Mouse (Mus musculus): ENCODE results near the gene Eif4ebp2.

Eif4ebp2 gene

GRCm38 (mm10) chr10:61452645-61453044, at the start of gene Eif4ebp2:
TSS of gene Eif4ebp2 (minus strand) at chr10:61452661.
- DNase-seq = peak; percentile 100

GRCm38 (mm10) chr10:61500756-61501155, 48.3 kb upstream of the Eif4ebp2 start:
- DNase-seq = no peak

GRCm38 (mm10) chr10:61499505-61500466, 47.3 kb upstream of the Eif4ebp2 start:
- DNase-seq = no peak

GRCm38 (mm10) chr10:61496231-61496630, 43.8 kb upstream of the Eif4ebp2 start:
- DNase-seq = no peak

GRCm38 (mm10) chr10:61495461-61495860, 43.0 kb upstream of the Eif4ebp2 start:
- no peak for DNase-seq

- peak; percentile 74 for DNase-seq
Observed at GRCm38 (mm10) chr10:61492040-61492439, 39.6 kb upstream of the Eif4ebp2 start.

GRCm38 (mm10) chr10:61491573-61491972, 39.1 kb upstream of the Eif4ebp2 start:
- DNase-seq = no peak

- DNase-seq = no peak
Observed at GRCm38 (mm10) chr10:61488522-61489110, 36.2 kb upstream of the Eif4ebp2 start.

- DNase-seq = no peak
Observed at GRCm38 (mm10) chr10:61486551-61487339, 34.3 kb upstream of the Eif4ebp2 start.

GRCm38 (mm10) chr10:61484801-61485200, 32.3 kb upstream of the Eif4ebp2 start:
- no peak for DNase-seq

- no peak for DNase-seq
Observed at GRCm38 (mm10) chr10:61482771-61483170, 30.3 kb upstream of the Eif4ebp2 start.

GRCm38 (mm10) chr10:61480488-61480887, 28.0 kb upstream of the Eif4ebp2 start:
- no peak for DNase-seq

GRCm38 (mm10) chr10:61479927-61480326, 27.5 kb upstream of the Eif4ebp2 start:
- DNase-seq = no peak

GRCm38 (mm10) chr10:61479461-61479860, 27.0 kb upstream of the Eif4ebp2 start:
- no peak for DNase-seq

- DNase-seq = peak; percentile 7
Observed at GRCm38 (mm10) chr10:61476440-61477165, 24.1 kb upstream of the Eif4ebp2 start.

GRCm38 (mm10) chr10:61475594-61476439, 23.4 kb upstream of the Eif4ebp2 start, which contains the start of gene Lrrc20:
TSS of gene Lrrc20 (plus strand) at chr10:61475801.
- DNase-seq = peak; percentile 95

- DNase-seq = no peak
Observed at GRCm38 (mm10) chr10:61474344-61474743, 21.9 kb upstream of the Eif4ebp2 start.

GRCm38 (mm10) chr10:61473640-61474039, 21.2 kb upstream of the Eif4ebp2 start:
- no peak for DNase-seq

- DNase-seq = no peak
Observed at GRCm38 (mm10) chr10:61468900-61469299, 16.4 kb upstream of the Eif4ebp2 start.

GRCm38 (mm10) chr10:61466873-61467272, 14.4 kb upstream of the Eif4ebp2 start:
- DNase-seq = no peak

GRCm38 (mm10) chr10:61466242-61466641, 13.8 kb upstream of the Eif4ebp2 start:
- DNase-seq = peak; percentile 44
